In genomic region chr6:94078934-94079333, GRCm38 (mm10) we compare ENCODE assay signal across 16 mouse cellular contexts.
DNase-seq lines count a peak whose midpoint lies in the region; ATAC-seq and TF ChIP-seq lines count a peak whose summit lies in the region.
"Had no signal": no experiment of that assay in that cellular context is flagged by ENCODE, and none has a peak within 500 bp of the region (broad histone marks: within the 10 kb centered on the region; RNA-seq: fewer than 3 reads in every experiment).

No protein-coding gene starts in this region.

- no peak for DNase-seq in forebrain, embryonic 11.5 days (ENCODE audit: low spot score)
- no peak for DNase-seq in forebrain, postnatal 0 days
- DNase-seq in kidney, adult 2 months, result peak; percentile 38
- DNase-seq in kidney, adult 11 months, result no peak
- peak; percentile 15 for DNase-seq in kidney, postnatal 14 days
- no peak for DNase-seq in embryo, embryonic 11 days
- DNase-seq in layer of hippocampus, postnatal 14 days (ENCODE audit: low spot score in 2 of 2), result no peak
- DNase-seq: adrenal gland, adult 8-10 months; cerebellum, adult 8-10 months; lung, postnatal 4 days; thymus, postnatal 14 days had no signal

- H3K27ac ChIP-seq in forebrain, embryonic 11.5 days (ENCODE audit: low read depth, low read length), result no peak overlapping the region
- H3K27ac ChIP-seq in forebrain, postnatal 0 days (ENCODE audit: low read depth, low read length), result no peak overlapping the region
- no peak overlapping the region for H3K27ac ChIP-seq in kidney, adult 2 months (ENCODE audit: insufficient read depth, low read depth, low read length)
- H3K27ac ChIP-seq: hindbrain, postnatal 0 days; layer of hippocampus, adult 2 months; liver, embryonic 12.5 days; midbrain, embryonic 13.5 days had no signal

- H3K4me1 ChIP-seq in forebrain, embryonic 11.5 days (replicated peaks; ENCODE audit: control insufficient read depth, insufficient read depth, low read length), result peaks cover 8% of the 10 kb centered on the region; the same call in 1 of the 2 replicates
- no peaks in the 10 kb centered on the region; the same call in 1 of the 2 replicates for H3K4me1 ChIP-seq in forebrain, postnatal 0 days (ENCODE audit: insufficient read depth)
- H3K4me1 ChIP-seq in kidney, adult 2 months (ENCODE audit: control insufficient read depth, insufficient read depth, low read length), result no peaks in the 10 kb centered on the region
- H3K4me1 ChIP-seq in E14TG2a.4 (replicated peaks; ENCODE audit: low read depth, low read length), result peaks cover 34% of the 10 kb centered on the region

- H3K9me3 ChIP-seq in forebrain, embryonic 11.5 days (ENCODE audit: control insufficient read depth, low read length), result no peaks in the 10 kb centered on the region; the same call in 1 of the 2 replicates
- no peaks in the 10 kb centered on the region for H3K9me3 ChIP-seq in forebrain, postnatal 0 days (ENCODE audit: low read length)
- no peaks in the 10 kb centered on the region for H3K9me3 ChIP-seq in E14TG2a.4 (ENCODE audit: low read length)
- H3K9me3 ChIP-seq: liver, embryonic 12.5 days; midbrain, embryonic 13.5 days had no signal

- H3K4me3 ChIP-seq in forebrain, embryonic 11.5 days (ENCODE audit: low read depth, low read length), result no peak overlapping the region
- H3K4me3 ChIP-seq in forebrain, postnatal 0 days (ENCODE audit: low read depth, low read length), result no peak overlapping the region
- H3K4me3 ChIP-seq in kidney, adult 2 months (ENCODE audit: insufficient read depth, low read depth, low read length), result no peak overlapping the region
- H3K4me3 ChIP-seq in E14TG2a.4 (replicated peaks; ENCODE audit: low read length), result 0 out of 2 replicates have a peak overlapping the region, but pooled peaks have one; percentile 20
- H3K4me3 ChIP-seq: layer of hippocampus, adult 2 months; liver, embryonic 12.5 days; midbrain, embryonic 13.5 days had no signal

- peak overlapping the region; percentile 27; the same call in 1 of the 2 replicates for H3K9ac ChIP-seq in forebrain, embryonic 11.5 days (ENCODE audit: low read length)
- H3K9ac ChIP-seq in forebrain, postnatal 0 days, result no peak overlapping the region
- H3K9ac ChIP-seq: liver, embryonic 12.5 days; midbrain, embryonic 13.5 days had no signal

- no peaks in the 10 kb centered on the region for H3K27me3 ChIP-seq in forebrain, embryonic 11.5 days (ENCODE audit: control insufficient read depth, insufficient read depth, low read length)
- H3K27me3 ChIP-seq in forebrain, postnatal 0 days (ENCODE audit: insufficient read depth, low read length), result no peaks in the 10 kb centered on the region
- H3K27me3 ChIP-seq in kidney, adult 2 months (replicated peaks; ENCODE audit: control insufficient read depth, insufficient read depth, low read length), result no peaks in the 10 kb centered on the region
- H3K27me3 ChIP-seq in E14TG2a.4 (ENCODE audit: insufficient read depth, low read length), result no peaks in the 10 kb centered on the region
- H3K27me3 ChIP-seq: liver, embryonic 12.5 days; midbrain, embryonic 13.5 days had no signal

- no peak for TF ChIP-seq POLR2A in kidney, adult 2 months (IDR thresholded peaks at IDR 0.05; ENCODE audit: low read depth, low read length)

- WGBS in forebrain, embryonic 11.5 days, result 23% methylated on average over 8 of the region's 8 CpGs
- WGBS in forebrain, postnatal 0 days, result 38% methylated on average over 8 of the region's 8 CpGs
- WGBS in kidney, adult 2 months, result 44% methylated on average over 8 of the region's 8 CpGs

- no peak overlapping the region for H3K4me2 ChIP-seq in forebrain, embryonic 11.5 days (ENCODE audit: low read depth, low read length, severe bottlenecking)
- H3K4me2 ChIP-seq in forebrain, postnatal 0 days (ENCODE audit: low read depth), result no peak overlapping the region
- H3K4me2 ChIP-seq: liver, embryonic 12.5 days; midbrain, embryonic 13.5 days had no signal

- no peak for TF ChIP-seq CTCF in forebrain, postnatal 0 days (IDR thresholded peaks at IDR 0.05; ENCODE audit: low read depth)
- TF ChIP-seq CTCF in kidney, adult 2 months (conservative IDR thresholded peaks at IDR 0.05; ENCODE audit: insufficient read depth, insufficient read length, low read depth, low read length), result no peak
- no peak for TF ChIP-seq CTCF in E14TG2a.4 (conservative IDR thresholded peaks at IDR 0.05; ENCODE audit: low read length)

- H3K36me3 ChIP-seq in forebrain, embryonic 11.5 days (ENCODE audit: control insufficient read depth, insufficient read depth, low read length), result no peaks in the 10 kb centered on the region
- no peaks in the 10 kb centered on the region for H3K36me3 ChIP-seq in forebrain, postnatal 0 days (ENCODE audit: insufficient read depth)
- H3K36me3 ChIP-seq in kidney, adult 2 months (ENCODE audit: control insufficient read depth, insufficient read depth, low read length), result no peaks in the 10 kb centered on the region
- no peaks in the 10 kb centered on the region for H3K36me3 ChIP-seq in E14TG2a.4 (ENCODE audit: insufficient read depth, low read length)
- H3K36me3 ChIP-seq: liver, embryonic 12.5 days; midbrain, embryonic 13.5 days had no signal

- no peak for ATAC-seq in forebrain, embryonic 11.5 days (replicated peaks; ENCODE audit: low FRiP score)
- ATAC-seq in forebrain, postnatal 0 days, result no peak
- ATAC-seq: hindbrain, postnatal 0 days; liver, embryonic 12.5 days; midbrain, embryonic 13.5 days had no signal

Comparison
In these comparisons a context has a peak if more than half of its experiments do, and no peak if none do; other contexts are left out.
1. DNase-seq: peak in kidney, adult 2 months (single experiment) and kidney, postnatal 14 days (single experiment); none in forebrain, embryonic 11.5 days (single experiment), forebrain, postnatal 0 days (single experiment), kidney, adult 11 months (single experiment), embryo, embryonic 11 days (single experiment) and layer of hippocampus, postnatal 14 days (0 of 2).